Mouse (Mus musculus) cerebellum, adult 9-11 months (tissue): Measurements from ENCODE around the gene Mzt1.
"Not testable (repeated sequence)": the region's sequence is repeated elsewhere in the genome, so short reads cannot be mapped to it uniquely, and the experiment has no call there.

Experiments used
- DNase-seq: peaks from one replicate; pipeline ENCODE4 v3.0.0; 2022

Gene Mzt1

DNA sequence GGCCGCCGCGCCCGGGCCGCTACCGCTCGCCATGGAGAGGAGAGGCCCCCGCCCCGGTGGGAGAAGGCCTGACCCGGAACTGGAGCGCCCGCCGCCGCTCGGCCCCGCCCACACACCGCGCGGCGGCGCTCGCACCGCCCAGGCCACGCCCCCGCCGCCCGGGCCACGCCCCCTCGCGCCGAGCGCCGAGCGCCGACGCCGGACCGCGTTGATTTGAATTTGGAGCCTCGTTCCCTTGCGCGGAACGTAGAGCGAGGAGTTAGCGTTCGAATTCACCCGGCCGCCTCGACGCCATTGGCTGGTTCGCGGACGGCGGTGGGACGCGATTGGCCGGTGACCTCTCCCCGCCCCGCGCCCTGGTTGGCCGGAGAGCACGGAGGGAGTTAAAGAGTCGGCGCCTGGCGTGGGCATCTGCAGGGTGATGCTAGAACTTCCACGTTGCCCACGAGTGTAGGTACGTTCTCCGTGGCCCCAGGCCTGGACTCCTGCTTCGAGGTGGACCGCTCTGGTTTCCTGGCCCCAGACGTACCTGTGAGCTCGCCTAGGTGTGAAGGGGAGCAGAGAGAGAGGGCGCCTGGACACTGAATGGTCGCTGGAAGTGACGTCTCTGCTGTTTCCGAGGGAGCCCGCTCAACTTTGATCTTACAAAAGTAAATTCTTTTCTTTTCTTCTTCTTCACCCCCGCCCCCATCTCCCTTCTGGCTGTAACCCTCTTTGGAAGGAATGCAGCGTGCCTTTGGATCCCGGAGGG, at the start of gene Mzt1, which contains the start of gene Bora:
Gene Mzt1, minus strand, starts transcription at position 104 of the 751 bp plus-strand sequence.
Gene Bora, plus strand, starts transcription at position 192 of the 751 bp plus-strand sequence.
- DNase-seq = peak; percentile 94

- DNase-seq = no peak
Observed at GRCm38 (mm10) chr14:99088947-99089346, 43.0 kb upstream of the Mzt1 start.

GRCm38 (mm10) chr14:99071146-99071545, 25.2 kb upstream of the Mzt1 start:
- DNase-seq = no peak

DNA sequence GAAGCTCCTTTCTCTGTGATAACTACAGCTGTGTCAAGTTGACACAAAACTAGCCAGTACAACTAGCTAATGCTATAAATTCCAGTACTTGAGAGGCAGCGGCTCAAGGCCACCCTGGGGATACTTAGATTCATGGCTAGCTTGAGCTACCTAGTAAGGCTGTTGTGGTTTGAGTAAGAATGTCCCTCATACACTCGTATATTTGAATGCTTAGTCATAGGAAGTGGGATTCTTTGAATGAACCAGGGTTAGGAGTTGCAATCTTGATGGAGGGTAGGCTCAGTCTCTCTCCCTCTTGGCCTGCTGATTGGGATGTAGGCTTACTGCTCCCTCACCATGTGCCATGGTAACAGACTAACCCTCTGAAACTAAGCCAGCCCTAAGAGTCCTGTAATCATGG, 17.2 kb upstream of the Mzt1 start:
- DNase-seq = no peak

DNA sequence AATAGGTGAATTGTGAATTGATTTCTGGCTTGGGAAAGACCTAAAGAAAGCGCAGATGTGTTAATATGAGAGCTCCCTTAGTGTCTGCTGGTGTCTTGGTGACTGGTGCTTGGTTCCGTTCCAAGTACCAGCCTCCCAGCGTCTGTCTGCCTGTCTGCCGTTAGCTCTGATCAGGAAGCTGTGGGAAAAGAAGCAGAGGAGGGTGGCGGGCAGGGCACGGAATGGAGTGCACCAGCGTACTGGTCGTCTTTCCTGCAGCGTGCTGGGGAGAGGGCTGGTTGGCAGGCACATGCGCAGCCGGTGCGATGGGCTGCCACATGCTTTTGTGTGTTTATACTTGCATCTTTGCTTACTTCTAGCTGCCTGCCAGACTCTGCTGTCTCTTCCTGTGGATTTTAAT, 14.7 kb upstream of the Mzt1 start:
- peak; percentile 16 for DNase-seq

- peak; percentile 46 for DNase-seq
Observed at GRCm38 (mm10) chr14:99058959-99059586, 13.1 kb upstream of the Mzt1 start.

DNA sequence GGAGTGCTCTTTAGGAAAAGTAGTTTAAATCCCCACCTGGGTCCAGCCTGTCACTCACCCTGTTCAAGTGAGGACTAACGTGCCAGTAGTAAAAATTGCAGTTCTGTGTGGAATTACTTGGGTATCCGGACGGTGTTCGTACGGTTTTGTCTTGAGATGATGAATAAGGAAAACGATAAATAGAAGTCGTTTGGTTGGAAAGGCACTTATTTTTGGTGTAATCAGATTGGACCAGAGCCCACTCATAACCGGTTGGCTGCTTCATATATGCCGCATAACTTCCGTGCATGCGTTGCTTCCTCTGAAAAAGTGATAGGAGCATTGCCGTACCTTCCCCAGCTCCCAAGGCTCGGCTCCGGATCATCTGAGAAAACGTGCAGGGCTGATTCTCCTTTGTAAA, 848 bp upstream of the Mzt1 start:
- DNase-seq = no peak

- no peak for DNase-seq
Observed at GRCm38 (mm10) chr14:99045378-99046030, 430 bp downstream of the Mzt1 start.

GRCm38 (mm10) chr14:99044718-99045117, 1.2 kb downstream of the Mzt1 start:
- peak; percentile 13 for DNase-seq

DNA sequence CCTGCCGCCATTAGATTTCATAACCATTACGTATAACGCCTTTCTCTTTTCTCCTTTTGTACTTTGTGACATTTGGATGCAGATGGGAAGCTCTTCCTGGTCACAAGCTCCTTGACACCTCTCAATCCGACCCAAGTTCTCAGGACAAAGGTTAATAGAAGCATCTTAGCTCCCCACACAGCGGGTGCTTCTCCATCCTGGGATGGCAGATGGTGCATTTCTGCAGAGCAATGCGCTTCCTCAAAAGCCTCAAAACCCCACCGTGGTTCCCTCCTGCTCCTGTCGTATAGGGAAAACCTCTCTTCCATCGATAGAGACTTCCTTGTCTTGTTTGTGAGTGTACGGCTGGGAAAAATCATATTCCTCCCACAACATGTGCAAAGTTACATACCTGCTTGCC, 1.8 kb downstream of the Mzt1 start:
- peak; percentile 13 for DNase-seq

GRCm38 (mm10) chr14:99043499-99043898, 2.4 kb downstream of the Mzt1 start:
- no peak for DNase-seq

- no peak for DNase-seq
Observed at GRCm38 (mm10) chr14:99041416-99041815, 4.5 kb downstream of the Mzt1 start.

DNA sequence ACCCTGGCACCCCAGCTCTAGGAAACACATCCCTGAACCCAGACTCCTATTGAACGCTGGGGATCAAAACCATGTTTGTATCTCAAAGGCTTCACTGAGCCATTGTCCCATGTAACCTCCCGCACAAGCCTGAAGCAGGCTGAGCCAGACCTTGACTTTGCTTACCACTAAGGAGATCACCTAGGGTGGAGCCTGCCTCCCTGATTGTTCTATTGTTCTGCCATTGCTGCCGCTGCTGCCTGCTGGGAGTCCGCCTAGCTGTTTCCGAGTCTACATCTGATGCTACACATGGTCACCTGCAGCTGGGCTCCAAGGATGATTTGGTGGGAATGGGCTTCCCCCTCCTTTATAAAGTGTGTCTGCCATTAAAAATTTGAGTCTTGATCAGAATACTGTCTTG, 6.6 kb downstream of the Mzt1 start:
- DNase-seq = not testable (repeated sequence)

DNA sequence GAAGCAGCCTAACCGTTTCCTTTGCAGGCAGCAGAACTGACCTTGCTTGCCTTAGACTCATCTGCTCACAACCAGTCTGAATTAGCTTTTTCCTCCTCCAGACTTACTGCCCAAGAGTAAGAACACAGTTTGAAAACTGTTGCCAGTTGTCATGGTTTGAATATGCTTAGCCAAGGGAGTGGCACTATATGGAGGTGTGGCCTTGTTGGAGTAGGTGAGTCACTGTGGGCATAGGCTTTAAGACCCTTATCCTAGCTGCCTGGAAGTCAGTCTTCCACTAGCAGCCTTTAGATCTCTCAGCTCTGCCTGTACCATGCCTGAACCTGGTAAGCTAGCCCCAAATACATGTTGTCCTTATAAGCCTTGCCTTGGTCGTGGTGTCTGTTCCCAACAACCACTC, 8.2 kb downstream of the Mzt1 start:
- no peak for DNase-seq

- no peak for DNase-seq
Observed at GRCm38 (mm10) chr14:99036039-99036438, 9.9 kb downstream of the Mzt1 start.

DNA sequence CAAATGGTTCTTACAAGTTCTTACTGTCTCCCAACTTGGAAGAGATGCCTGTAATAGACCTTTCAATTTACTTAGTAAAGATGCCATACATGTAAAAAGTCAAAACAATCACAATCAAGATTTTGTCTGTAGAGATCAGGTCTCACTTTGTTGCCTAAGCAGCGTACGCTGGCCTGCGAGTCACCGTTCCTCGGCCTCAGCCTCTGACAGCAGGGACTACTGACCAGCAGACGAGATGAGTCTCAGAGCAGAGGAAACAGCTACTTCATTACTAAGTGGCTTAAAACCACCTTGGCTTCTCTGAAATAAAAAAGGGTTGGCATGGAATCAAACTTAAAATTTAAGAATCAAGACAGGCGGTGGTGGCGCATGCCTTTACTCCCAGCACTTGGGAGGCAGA, 11.1 kb downstream of the Mzt1 start:
- not testable (repeated sequence) for DNase-seq

DNA sequence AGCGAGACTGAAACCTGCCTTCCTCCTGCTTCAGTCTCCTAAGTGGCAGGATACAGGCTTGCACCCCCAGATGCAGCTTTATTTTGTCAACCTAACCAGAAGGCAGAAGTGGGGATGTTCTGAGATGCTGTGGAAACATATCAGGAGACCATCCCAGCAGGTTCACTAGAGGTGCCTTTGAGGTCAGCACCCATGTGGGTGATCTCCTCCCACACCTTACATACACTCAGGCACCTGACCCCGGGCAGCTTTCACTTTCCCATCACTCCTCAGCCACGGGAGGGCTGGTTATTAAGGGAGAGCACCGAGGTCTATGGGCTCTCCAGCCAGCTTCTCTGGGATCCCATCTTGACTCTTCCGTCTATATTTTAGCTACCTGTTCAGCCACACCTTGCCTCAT, 13.3 kb downstream of the Mzt1 start:
- no peak for DNase-seq

DNA sequence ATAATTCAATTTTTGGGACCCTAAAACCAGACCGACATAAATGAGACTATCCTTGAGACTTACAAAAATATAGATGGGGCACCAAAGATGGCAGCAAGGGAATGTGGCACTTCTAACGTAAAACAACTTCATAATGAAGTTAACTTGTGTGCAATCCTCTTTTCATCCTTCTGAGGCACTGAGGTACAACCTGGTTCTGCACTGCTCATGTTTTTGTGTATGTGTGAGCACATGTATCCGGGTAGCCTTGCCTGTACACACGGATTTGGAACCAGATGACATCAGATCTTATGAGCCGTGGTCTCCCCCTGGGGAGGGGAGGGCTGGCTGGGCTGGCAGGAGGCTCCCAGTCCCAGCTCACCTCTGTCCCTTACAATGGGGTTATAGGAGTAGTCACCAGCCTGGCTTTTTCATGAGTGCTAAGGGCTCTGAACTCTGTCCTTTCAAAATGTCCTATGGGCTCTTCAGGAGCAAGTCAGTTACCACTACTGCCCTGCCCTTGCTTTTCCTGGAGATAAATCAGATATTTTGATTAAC, 14.5 kb downstream of the Mzt1 start:
- DNase-seq = no peak

DNA sequence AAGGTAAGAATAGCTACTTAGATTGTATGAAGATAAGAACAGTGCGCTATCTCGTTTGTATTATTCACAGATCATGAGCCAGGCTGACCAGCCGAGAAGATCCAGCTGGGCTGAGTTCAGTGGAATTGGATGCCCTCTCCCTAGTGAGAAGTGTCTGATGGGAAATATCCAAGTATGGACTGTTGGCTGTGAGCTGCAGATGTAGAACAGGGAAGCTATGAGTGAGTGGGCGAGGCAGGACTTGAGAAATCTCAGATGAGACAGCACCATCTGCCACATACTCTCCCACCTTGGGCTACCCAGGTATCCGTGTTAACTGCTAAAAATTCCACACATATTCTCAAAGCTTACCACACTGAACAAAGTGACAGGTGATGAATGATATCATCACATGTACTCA, 15.9 kb downstream of the Mzt1 start:
- DNase-seq = no peak

GRCm38 (mm10) chr14:99022346-99023086, 23.4 kb downstream of the Mzt1 start:
- no peak for DNase-seq

GRCm38 (mm10) chr14:99019136-99019808, 26.7 kb downstream of the Mzt1 start:
- no peak for DNase-seq

DNA sequence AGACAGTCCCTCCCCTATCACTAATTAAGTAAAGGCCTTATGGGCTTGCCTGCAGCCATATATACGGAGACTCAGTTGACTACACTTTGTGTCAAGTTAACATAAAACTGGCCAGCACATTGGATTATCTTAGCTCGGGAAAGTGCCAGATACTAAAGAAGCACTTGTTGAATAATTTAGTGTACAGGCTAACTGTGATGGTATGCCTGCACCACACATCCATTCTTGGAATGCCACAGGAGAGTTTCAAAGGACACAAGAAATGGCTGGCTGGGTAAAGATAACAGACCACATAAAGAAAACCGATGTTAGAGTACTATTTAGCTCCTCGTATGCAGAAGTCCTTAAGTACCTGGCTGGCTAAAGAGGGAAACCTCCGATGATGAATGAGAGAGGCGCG, 27.2 kb downstream of the Mzt1 start:
- DNase-seq = no peak
